25 mouse cellular contexts compared by ENCODE assay signal in the genomic region with DNA sequence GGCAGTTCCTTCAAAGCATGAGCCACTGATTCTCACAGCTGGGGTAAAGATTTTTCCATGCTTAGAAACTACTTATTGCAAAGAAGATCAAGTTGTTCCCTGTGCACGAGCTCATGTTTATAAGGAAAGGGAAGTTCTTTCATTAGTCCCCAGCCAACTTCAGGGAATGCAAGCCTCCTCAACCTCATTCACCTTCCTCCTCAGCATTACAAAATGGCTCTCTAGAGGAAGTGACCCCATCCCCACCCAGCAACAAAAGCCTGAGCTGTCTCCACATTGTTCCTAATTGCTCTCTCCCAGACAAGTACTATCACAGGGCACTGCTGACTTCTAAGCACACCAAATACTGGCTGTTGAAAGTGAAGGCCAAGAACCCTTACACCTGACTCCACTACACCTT. TPM values are rescaled to one million over a fixed set of nuclear protein-coding genes. Genes with fewer than 3 reads are reported as not detected.
DNase-seq lines count a peak whose midpoint lies in the region; TF ChIP-seq lines count a peak whose summit lies in the region.
"Had no signal": no experiment of that assay in that cellular context is flagged by ENCODE, and none has a peak within 500 bp of the region (broad histone marks: within the 10 kb centered on the region; RNA-seq: fewer than 3 reads in every experiment).

No protein-coding gene starts in this region.

- WGBS in heart, adult 2 months, result 49% methylated on average over 1 of the region's 1 CpGs
- WGBS in heart, embryonic 10.5 days, result 64% methylated on average over 1 of the region's 1 CpGs

- peak; percentile 32; the same call in 1 of the 2 replicates for TF ChIP-seq POLR2A in heart, adult 2 months (IDR thresholded peaks at IDR 0.05; ENCODE audit: insufficient read depth, low read depth, low read length)
- no peak for TF ChIP-seq POLR2A in ES-Bruce4 (IDR thresholded peaks at IDR 0.05; ENCODE audit: insufficient read depth, low read length)

- H3K36me3 ChIP-seq in heart, adult 2 months (ENCODE audit: control insufficient read depth, insufficient read depth, low read length), result peaks cover 23% of the 10 kb centered on the region
- H3K36me3 ChIP-seq in heart, embryonic 10.5 days, result no peaks in the 10 kb centered on the region
- peaks cover 11% of the 10 kb centered on the region; the same call in 1 of the 2 replicates for H3K36me3 ChIP-seq in ES-Bruce4 (ENCODE audit: control insufficient read depth, insufficient read depth, low read length, poor library complexity, severe bottlenecking)
- H3K36me3 ChIP-seq: embryonic facial prominence, embryonic 15.5 days; limb, embryonic 12.5 days; liver, embryonic 15.5 days; midbrain, embryonic 10.5 days had no signal

- H3K79me2 ChIP-seq in heart, adult 2 months (replicated peaks; ENCODE audit: control insufficient read depth, insufficient read depth, low read length), result 0 out of 2 replicates have a peak, but pooled peaks cover 1% of the 10 kb centered on the region

- no peaks in the 10 kb centered on the region for H3K27me3 ChIP-seq in heart, adult 2 months (ENCODE audit: control insufficient read depth, insufficient read depth, low read length)
- no peaks in the 10 kb centered on the region for H3K27me3 ChIP-seq in heart, embryonic 10.5 days (ENCODE audit: insufficient read depth, poor library complexity, severe bottlenecking)
- no peaks in the 10 kb centered on the region for H3K27me3 ChIP-seq in ES-Bruce4 (ENCODE audit: control insufficient read depth, insufficient read depth, low read length, poor library complexity, severe bottlenecking)
- H3K27me3 ChIP-seq: embryonic facial prominence, embryonic 15.5 days; limb, embryonic 12.5 days; liver, embryonic 15.5 days had no signal

- no peak overlapping the region for H3K9ac ChIP-seq in heart, adult 2 months (ENCODE audit: low read depth, low read length)
- H3K9ac ChIP-seq in ES-Bruce4 (ENCODE audit: low read depth, poor library complexity, severe bottlenecking), result no peak overlapping the region
- H3K9ac ChIP-seq: embryonic facial prominence, embryonic 15.5 days; limb, embryonic 12.5 days; liver, embryonic 15.5 days had no signal

- peak in 1 of 2 experiments; percentile 31 for DNase-seq in heart, adult 2 months
- no peak for DNase-seq in heart, embryonic 10.5 days (ENCODE audit: low spot score)
- DNase-seq in lung, postnatal 25 days (ENCODE audit: low spot score), result peak; percentile 78
- DNase-seq in thymus, adult 18-20 months, result no peak
- DNase-seq in testis, postnatal 10 days (ENCODE audit: low spot score), result no peak
- DNase-seq in testis, postnatal 14 days (ENCODE audit: low spot score), result no peak
- DNase-seq: adrenal gland, postnatal 25 days; cerebellum, adult 9-10 months; gastrocnemius, postnatal 36 days; kidney, adult 11 months; retina, postnatal 1 day had no signal

- TF ChIP-seq EP300 in heart, adult 2 months (IDR thresholded peaks at IDR 0.05; ENCODE audit: insufficient read depth, low read depth, low read length), result 0 out of 2 replicates have a peak, but pooled peaks have one; percentile 54
- no peak for TF ChIP-seq EP300 in ES-Bruce4 (IDR thresholded peaks at IDR 0.05; ENCODE audit: insufficient read depth, low read depth, low read length)

- no peaks in the 10 kb centered on the region for H3K9me3 ChIP-seq in heart, embryonic 10.5 days
- H3K9me3 ChIP-seq in ES-Bruce4 (replicated peaks; ENCODE audit: control insufficient read depth, insufficient read depth, low read length, poor library complexity, severe bottlenecking), result no peaks in the 10 kb centered on the region
- H3K9me3 ChIP-seq: embryonic facial prominence, embryonic 15.5 days; limb, embryonic 12.5 days; liver, embryonic 15.5 days had no signal

- intact Hi-C loops in heart, adult 2 months (cut with DNase I), result loop anchor here (2.0 kb wide), 1 partner anchor 14 kb away; the partner anchor contains the start of gene Stx3

- H3K4me3 ChIP-seq in heart, adult 2 months, result no peak overlapping the region
- H3K4me3 ChIP-seq in heart, embryonic 10.5 days, result no peak overlapping the region
- H3K4me3 ChIP-seq in ES-Bruce4 (ENCODE audit: low read depth, low read length), result no peak overlapping the region
- no peak overlapping the region for H3K4me3 ChIP-seq in brown adipose tissue, adult 24 weeks (ENCODE audit: insufficient read depth, low read depth, low read length)
- H3K4me3 ChIP-seq: embryonic facial prominence, embryonic 15.5 days; left cerebral cortex, adult 2 months; limb, embryonic 12.5 days; liver, embryonic 15.5 days; midbrain, embryonic 10.5 days had no signal

- peak overlapping the region; percentile 64 for H3K27ac ChIP-seq in heart, adult 2 months
- H3K27ac ChIP-seq in heart, embryonic 10.5 days, result no peak overlapping the region
- H3K27ac ChIP-seq in ES-Bruce4 (ENCODE audit: insufficient read depth, low read length), result peak overlapping the region; percentile 78
- peak overlapping the region; percentile 71 for H3K27ac ChIP-seq in brown adipose tissue, adult 24 weeks (replicated peaks; ENCODE audit: low read depth, low read length)
- H3K27ac ChIP-seq: embryonic facial prominence, embryonic 15.5 days; kidney, postnatal 0 days; left cerebral cortex, adult 2 months; limb, embryonic 12.5 days; liver, embryonic 15.5 days; midbrain, embryonic 10.5 days had no signal

- peaks cover 12% of the 10 kb centered on the region for H3K4me1 ChIP-seq in heart, adult 2 months (ENCODE audit: control insufficient read depth, insufficient read depth, low read length)
- no peaks in the 10 kb centered on the region for H3K4me1 ChIP-seq in heart, embryonic 10.5 days
- H3K4me1 ChIP-seq in ES-Bruce4 (ENCODE audit: control insufficient read depth, insufficient read depth, low read length), result peaks cover 12% of the 10 kb centered on the region
- peaks cover 11% of the 10 kb centered on the region; the same call in 1 of the 2 replicates for H3K4me1 ChIP-seq in brown adipose tissue, adult 24 weeks (ENCODE audit: control insufficient read depth, insufficient read depth, insufficient read length, low read length)
- H3K4me1 ChIP-seq: embryonic facial prominence, embryonic 15.5 days; limb, embryonic 12.5 days; liver, embryonic 15.5 days had no signal

- TF ChIP-seq CTCF in heart, adult 2 months (IDR thresholded peaks at IDR 0.05), result no peak
- TF ChIP-seq CTCF in ES-Bruce4 (IDR thresholded peaks at IDR 0.05; ENCODE audit: low read depth, low read length), result no peak

RNA-seq across cellular contexts. Expression of gene Stx3, which starts 14.8 kb away (rescaled TPM):
- total RNA-seq in heart, adult 2 months (2021), result 1 to 10 TPM; 3.6 to 3.9 TPM
- polyA plus RNA-seq in heart, adult 2 months (2012; rRNA removed), result 3.9 and 6.1 TPM in 2 replicates
- polyA plus RNA-seq in heart, embryonic 10.5 days (2016; fragmentation: Nextera tagmentation; extraction: Ambion mirVana), result 7.5 and 11.6 TPM in 2 replicates
- 109 and 112 TPM in 2 replicates for polyA plus RNA-seq in ES-Bruce4 (2011; ENCODE audit: insufficient read depth, insufficient read length, low read depth, missing spikeins)
- polyA plus RNA-seq in brown adipose tissue, adult 24 weeks (2012; ENCODE audit: insufficient read depth, insufficient read length, missing spikeins), result 1.2 and 2.1 TPM in 2 replicates

RNA-seq across cellular contexts. Expression of gene Mrpl16, which starts 34.2 kb away (rescaled TPM):
- total RNA-seq in heart, adult 2 months (2021), result 100 to 1,000 TPM in 1 of 2 experiments, 10 to 100 TPM in 1; 99.5 to 109 TPM
- polyA plus RNA-seq in heart, adult 2 months (2012; rRNA removed), result 41.8 and 58.7 TPM in 2 replicates
- 73.0 and 74.7 TPM in 2 replicates for polyA plus RNA-seq in heart, embryonic 10.5 days (2016; fragmentation: Nextera tagmentation; extraction: Ambion mirVana)
- 46.5 and 49.6 TPM in 2 replicates for polyA plus RNA-seq in ES-Bruce4 (2011; ENCODE audit: insufficient read depth, insufficient read length, low read depth, missing spikeins)
- 113 and 132 TPM in 2 replicates for polyA plus RNA-seq in brown adipose tissue, adult 24 weeks (2012; ENCODE audit: insufficient read depth, insufficient read length, missing spikeins)

RNA-seq across cellular contexts. Expression of gene Olfr1417, which starts 34.6 kb away (rescaled TPM):
- total RNA-seq in heart, adult 2 months (2021), result not detected
- not detected in 2 replicates for polyA plus RNA-seq in heart, adult 2 months (2012; rRNA removed)
- not detected in 2 replicates for polyA plus RNA-seq in heart, embryonic 10.5 days (2016; fragmentation: Nextera tagmentation; extraction: Ambion mirVana)
- polyA plus RNA-seq in ES-Bruce4 (2011; ENCODE audit: insufficient read depth, insufficient read length, low read depth, missing spikeins), result not detected in 2 replicates
- not detected in 2 replicates for polyA plus RNA-seq in brown adipose tissue, adult 24 weeks (2012; ENCODE audit: insufficient read depth, insufficient read length, missing spikeins)
- total RNA-seq: adrenal gland, postnatal 25 days; gastrocnemius, postnatal 36 days; heart, postnatal 25 days; layer of hippocampus, adult 18-20 months; left cerebral cortex, adult 2 months had no signal
- polyA plus RNA-seq: embryonic facial prominence, embryonic 15.5 days; forebrain, embryonic 11.5 days; kidney, postnatal 0 days; limb, embryonic 12.5 days; liver, embryonic 15.5 days; midbrain, embryonic 10.5 days; small intestine, adult 2 months had no signal

RNA-seq across cellular contexts. Expression of gene Olfr1418, which starts 56.4 kb away (rescaled TPM):
- not detected for total RNA-seq in heart, adult 2 months (2021)
- polyA plus RNA-seq in heart, adult 2 months (2012; rRNA removed), result not detected in 2 replicates
- not detected in 2 replicates for polyA plus RNA-seq in heart, embryonic 10.5 days (2016; fragmentation: Nextera tagmentation; extraction: Ambion mirVana)
- not detected in 2 replicates for polyA plus RNA-seq in ES-Bruce4 (2011; ENCODE audit: insufficient read depth, insufficient read length, low read depth, missing spikeins)
- not detected in 2 replicates for polyA plus RNA-seq in brown adipose tissue, adult 24 weeks (2012; ENCODE audit: insufficient read depth, insufficient read length, missing spikeins)
- total RNA-seq: adrenal gland, postnatal 25 days; gastrocnemius, postnatal 36 days; heart, postnatal 25 days; layer of hippocampus, adult 18-20 months; left cerebral cortex, adult 2 months had no signal
- polyA plus RNA-seq: embryonic facial prominence, embryonic 15.5 days; forebrain, embryonic 11.5 days; hindbrain, embryonic 16.5 days; kidney, postnatal 0 days; limb, embryonic 12.5 days; liver, embryonic 15.5 days; midbrain, embryonic 10.5 days; neural tube, embryonic 14.5 days; small intestine, adult 2 months had no signal

RNA-seq across cellular contexts. Expression of gene Gif, which starts 57.1 kb away (rescaled TPM):
- total RNA-seq in heart, adult 2 months (2021), result not detected
- polyA plus RNA-seq in heart, adult 2 months (2012; rRNA removed), result not detected in 2 replicates
- polyA plus RNA-seq in heart, embryonic 10.5 days (2016; fragmentation: Nextera tagmentation; extraction: Ambion mirVana), result not detected in 2 replicates
- polyA plus RNA-seq in ES-Bruce4 (2011; ENCODE audit: insufficient read depth, insufficient read length, low read depth, missing spikeins), result not detected in 2 replicates
- not detected in 2 replicates for polyA plus RNA-seq in brown adipose tissue, adult 24 weeks (2012; ENCODE audit: insufficient read depth, insufficient read length, missing spikeins)
- total RNA-seq: adrenal gland, postnatal 25 days; gastrocnemius, postnatal 36 days; heart, postnatal 25 days; layer of hippocampus, adult 18-20 months; left cerebral cortex, adult 2 months had no signal
- polyA plus RNA-seq: embryonic facial prominence, embryonic 15.5 days; forebrain, embryonic 11.5 days; hindbrain, embryonic 16.5 days; kidney, postnatal 0 days; limb, embryonic 12.5 days; liver, embryonic 15.5 days; midbrain, embryonic 10.5 days; neural tube, embryonic 14.5 days had no signal
